ENCODE assay signal across 28 mouse cellular contexts in genomic region chr3:49590234-49590633, GRCm38 (mm10).
"Had no signal": no experiment of that assay in that cellular context is flagged by ENCODE, and none has a peak within 500 bp of the region (broad histone marks: within the 10 kb centered on the region; RNA-seq: fewer than 3 reads in every experiment).

No protein-coding gene starts in this region.

- H3K36me3 ChIP-seq: limb, embryonic 10.5 days; limb, embryonic 12.5 days; limb, embryonic 13.5 days; limb, embryonic 15.5 days; liver, embryonic 12.5 days; liver, embryonic 13.5 days; liver, embryonic 15.5 days; lung, embryonic 15.5 days; neural tube, embryonic 12.5 days; neural tube, embryonic 13.5 days had no signal

- ATAC-seq: liver, embryonic 12.5 days; liver, postnatal 0 days; lung, postnatal 0 days had no signal

- H3K4me3 ChIP-seq: left cerebral cortex, adult 2 months; limb, embryonic 10.5 days; limb, embryonic 12.5 days; limb, embryonic 13.5 days; limb, embryonic 15.5 days; liver, embryonic 12.5 days; liver, embryonic 13.5 days; liver, embryonic 15.5 days; lung, embryonic 15.5 days; megakaryocyte, embryonic 14.5 days; myocyte; neural tube, embryonic 12.5 days; neural tube, embryonic 13.5 days had no signal

- H3K4me1 ChIP-seq: liver, embryonic 12.5 days; liver, embryonic 13.5 days; liver, embryonic 15.5 days; megakaryocyte, embryonic 14.5 days; neural tube, embryonic 12.5 days had no signal

- H3K27ac ChIP-seq: left cerebral cortex, adult 2 months; limb, embryonic 10.5 days; limb, embryonic 12.5 days; limb, embryonic 13.5 days; limb, embryonic 15.5 days; liver, embryonic 12.5 days; liver, embryonic 13.5 days; liver, embryonic 14.5 days; liver, embryonic 15.5 days; lung, embryonic 15.5 days; macrophage; neural tube, embryonic 12.5 days; neural tube, embryonic 13.5 days had no signal

- H3K4me2 ChIP-seq: limb, embryonic 12.5 days; limb, embryonic 13.5 days; limb, embryonic 15.5 days; liver, embryonic 11.5 days; liver, embryonic 12.5 days; liver, embryonic 13.5 days; liver, embryonic 15.5 days; lung, embryonic 14.5 days; lung, embryonic 15.5 days; neural tube, embryonic 12.5 days; neural tube, embryonic 13.5 days had no signal

- H3K27me3 ChIP-seq: limb, embryonic 12.5 days; limb, embryonic 13.5 days; limb, embryonic 15.5 days; liver, embryonic 12.5 days; liver, embryonic 13.5 days; liver, embryonic 15.5 days; lung, embryonic 15.5 days; megakaryocyte, embryonic 14.5 days; neural tube, embryonic 12.5 days; neural tube, embryonic 13.5 days had no signal

- DNase-seq: layer of hippocampus, postnatal 36 days; left cerebral cortex, postnatal 4 days; liver; liver, embryonic 13.5 days; liver, postnatal 0 days; lung, adult 18-20 months; lung, adult 2 months; lung, embryonic 14.5 days; lung, postnatal 10 days; lung, postnatal 14 days; lung, postnatal 36 days; lung, postnatal 4 days had no signal

- H3K9me3 ChIP-seq: limb, embryonic 10.5 days; limb, embryonic 12.5 days; limb, embryonic 13.5 days; limb, embryonic 15.5 days; liver, embryonic 12.5 days; liver, embryonic 13.5 days; liver, embryonic 15.5 days; lung, embryonic 15.5 days; neural tube, embryonic 12.5 days; neural tube, embryonic 13.5 days had no signal

- H3K9ac ChIP-seq: limb, embryonic 12.5 days; limb, embryonic 13.5 days; limb, embryonic 15.5 days; liver, embryonic 12.5 days; liver, embryonic 13.5 days; liver, embryonic 14.5 days; liver, embryonic 15.5 days; liver, postnatal 0 days; lung, embryonic 14.5 days; lung, embryonic 15.5 days; neural tube, embryonic 12.5 days; neural tube, embryonic 13.5 days had no signal
